Mouse (Mus musculus) hindbrain, embryonic 15.5 days (tissue): ENCODE data around the gene Atxn10. TPM values are rescaled to one million over a fixed set of nuclear protein-coding genes. Genes with fewer than 3 reads are reported as not detected.

ENCODE experiments used
- ATAC-seq: fragments of 200-750 bp; cut with Nextera tagmentation; 2 replicates; pipeline ENCODE4 v1.8.0; 2017; ENCODE audit warnings: low read depth, moderate number of reproducible peaks, moderate TSS enrichment; ENCODE audit not compliant: low FRiP score
- H3K27ac ChIP-seq: fragments of 300-500 bp; sonication (generic); replicated peaks from 2 replicates; pipeline ENCODE4 v1.5.1; 2015; ENCODE audit warnings: mild to moderate bottlenecking, inconsistent platforms
- H3K27me3 ChIP-seq: fragments of 300-500 bp; sonication (generic); 2 replicates; pipeline ENCODE4 v1.6.1; 2015; ENCODE audit warnings: control low read depth, inconsistent platforms
- H3K36me3 ChIP-seq: fragments of 300-500 bp; sonication (generic); 2 replicates; pipeline ENCODE4 v1.6.1; 2015; ENCODE audit warnings: control low read depth, inconsistent platforms
- H3K4me1 ChIP-seq: fragments of 300-500 bp; sonication (generic); replicated peaks from 2 replicates; pipeline ENCODE4 v1.6.1; 2015; ENCODE audit warnings: control low read depth, inconsistent platforms
- H3K4me2 ChIP-seq: fragments of 300-500 bp; sonication (generic); 2 replicates; pipeline ENCODE4 v1.6.1; 2015; ENCODE audit warnings: moderate library complexity, mild to moderate bottlenecking, inconsistent platforms
- H3K4me3 ChIP-seq: fragments of 300-500 bp; sonication (generic); 2 replicates; pipeline ENCODE4 v1.5.1; 2015; ENCODE audit warnings: mild to moderate bottlenecking, inconsistent platforms
- H3K9ac ChIP-seq: fragments of 300-500 bp; sonication (generic); 2 replicates; pipeline ENCODE4 v1.6.1; 2015; ENCODE audit warnings: inconsistent platforms
- H3K9me3 ChIP-seq: fragments of 300-500 bp; sonication (generic); 2 replicates; pipeline ENCODE4 v1.6.1; 2016; ENCODE audit warnings: control low read depth, inconsistent platforms
- WGBS: fragments of 180-500 bp; shearing (Covaris S2); methylation state at CpG from one replicate; pipeline ENCODE4 v1.1.7; 2015; 5-methylcytosine and 5-hydroxymethylcytosine counted together
- polyA plus RNA-seq: library from polyadenylated mRNA; unstranded; fragments of >200 nt; fragmentation: Nextera tagmentation; extraction: Ambion mirVana; gene quantifications from 2 replicates; pipeline ENCODE4 v1.2.1, GENCODE M21; 2015

Gene Atxn10
- 501 and 511 TPM in 2 replicates for polyA plus RNA-seq

GRCm38 (mm10) chr15:85335671-85336300 is at the start of gene Atxn10:
TSS of gene Atxn10 (plus strand) at chr15:85336245.
- Histone ChIP-seq H3K9me3 (no peaks in the 10 kb centered on the region), H3K27me3 (no peaks in the 10 kb centered on the region), H3K4me2 (peak within 1 kb of the TSS; percentile 67), H3K4me3 (peak within 1 kb of the TSS; percentile 67), H3K36me3 (no peaks in the 10 kb centered on the region), H3K27ac (peak within 1 kb of the TSS; percentile 97), H3K4me1 (peaks cover 31% of the 10 kb centered on the region), H3K9ac (peak within 1 kb of the TSS; percentile 78)
- WGBS = 11% methylated on average over 11 of the region's 19 CpGs
- no peak; the same call in 1 of the 2 replicates for ATAC-seq

GRCm38 (mm10) chr15:85294632-85295031 is 41.4 kb upstream of the Atxn10 start:
- Histone ChIP-seq H3K36me3 (no peaks in the 10 kb centered on the region), H3K27ac (no peak overlapping the region), H3K4me2 (no peak overlapping the region), H3K4me3 (no peak overlapping the region), H3K4me1 (peaks cover 26% of the 10 kb centered on the region), H3K9me3 (no peaks in the 10 kb centered on the region), H3K9ac (no peak overlapping the region), H3K27me3 (no peaks in the 10 kb centered on the region)
- no peak for ATAC-seq
- 81% methylated on average over 3 of the region's 3 CpGs for WGBS

GRCm38 (mm10) chr15:85295544-85295943 is 40.5 kb upstream of the Atxn10 start:
- ATAC-seq = no peak
- Histone ChIP-seq H3K36me3 (no peaks in the 10 kb centered on the region), H3K27ac (peak overlapping the region; percentile 69), H3K9me3 (no peaks in the 10 kb centered on the region), H3K9ac (no peak overlapping the region), H3K27me3 (no peaks in the 10 kb centered on the region), H3K4me2 (no peak overlapping the region), H3K4me3 (no peak overlapping the region), H3K4me1 (peaks cover 26% of the 10 kb centered on the region)
- WGBS = 39% methylated on average over 8 of the region's 8 CpGs

GRCm38 (mm10) chr15:85295977-85296376 is 40.1 kb upstream of the Atxn10 start:
- H3K9me3 ChIP-seq = no peaks in the 10 kb centered on the region
- peaks cover 26% of the 10 kb centered on the region for H3K4me1 ChIP-seq
- WGBS = 14% methylated on average over 2 of the region's 2 CpGs
- no peak overlapping the region for H3K9ac ChIP-seq
- H3K4me2 ChIP-seq = no peak overlapping the region
- no peaks in the 10 kb centered on the region for H3K27me3 ChIP-seq
- peak overlapping the region; percentile 69 for H3K27ac ChIP-seq
- no peak overlapping the region for H3K4me3 ChIP-seq
- H3K36me3 ChIP-seq = no peaks in the 10 kb centered on the region
- 0 out of 2 replicates have a peak, but pooled peaks have one; percentile 42 for ATAC-seq

GRCm38 (mm10) chr15:85296538-85296937 is 39.5 kb upstream of the Atxn10 start:
- H3K4me1 ChIP-seq = peaks cover 26% of the 10 kb centered on the region
- no peak overlapping the region for H3K4me3 ChIP-seq
- H3K36me3 ChIP-seq = no peaks in the 10 kb centered on the region
- H3K4me2 ChIP-seq = no peak overlapping the region
- no peak overlapping the region for H3K9ac ChIP-seq
- H3K9me3 ChIP-seq = no peaks in the 10 kb centered on the region
- H3K27ac ChIP-seq = no peak overlapping the region
- no peak for ATAC-seq
- WGBS = 72% methylated on average over 3 of the region's 3 CpGs
- no peaks in the 10 kb centered on the region for H3K27me3 ChIP-seq

- Histone ChIP-seq H3K27ac (no peak overlapping the region), H3K9me3 (no peaks in the 10 kb centered on the region), H3K36me3 (no peaks in the 10 kb centered on the region), H3K4me2 (no peak overlapping the region), H3K27me3 (no peaks in the 10 kb centered on the region), H3K9ac (no peak overlapping the region), H3K4me1 (peaks cover 26% of the 10 kb centered on the region), H3K4me3 (no peak overlapping the region)
- WGBS = 65% methylated on average over 17 of the region's 17 CpGs
- ATAC-seq = no peak
Observed at GRCm38 (mm10) chr15:85298167-85298781, 37.8 kb upstream of the Atxn10 start.

GRCm38 (mm10) chr15:85298946-85299345 is 37.1 kb upstream of the Atxn10 start:
- 87% methylated on average over 9 of the region's 9 CpGs for WGBS
- Histone ChIP-seq H3K4me3 (no peak overlapping the region), H3K27me3 (no peaks in the 10 kb centered on the region), H3K36me3 (no peaks in the 10 kb centered on the region), H3K4me1 (peaks cover 26% of the 10 kb centered on the region), H3K9ac (no peak overlapping the region), H3K4me2 (no peak overlapping the region), H3K27ac (no peak overlapping the region), H3K9me3 (no peaks in the 10 kb centered on the region)
- no peak for ATAC-seq

GRCm38 (mm10) chr15:85303241-85303640 is 32.8 kb upstream of the Atxn10 start:
- no peak overlapping the region for H3K27ac ChIP-seq
- 58% methylated on average over 4 of the region's 4 CpGs for WGBS
- no peak for ATAC-seq

GRCm38 (mm10) chr15:85303976-85304375 is 32.1 kb upstream of the Atxn10 start:
- Histone ChIP-seq H3K9ac (no peak overlapping the region), H3K4me2 (no peak overlapping the region), H3K27ac (no peak overlapping the region), H3K4me3 (no peak overlapping the region), H3K4me1 (no peaks in the 10 kb centered on the region), H3K9me3 (no peaks in the 10 kb centered on the region), H3K36me3 (no peaks in the 10 kb centered on the region), H3K27me3 (no peaks in the 10 kb centered on the region)
- WGBS = 86% methylated on average over 4 of the region's 4 CpGs
- no peak for ATAC-seq

More at GRCm38 (mm10) chr15:85303241-85303640, 32.8 kb upstream of the Atxn10 start:
- Histone ChIP-seq H3K27me3 (no peaks in the 10 kb centered on the region), H3K4me1 (peaks cover 2% of the 10 kb centered on the region), H3K9me3 (no peaks in the 10 kb centered on the region), H3K36me3 (no peaks in the 10 kb centered on the region), H3K4me3 (no peak overlapping the region), H3K9ac (no peak overlapping the region), H3K4me2 (no peak overlapping the region)

- Histone ChIP-seq H3K27me3 (no peaks in the 10 kb centered on the region), H3K4me1 (no peaks in the 10 kb centered on the region; the same call in 1 of the 2 replicates), H3K27ac (no peak overlapping the region), H3K9me3 (no peaks in the 10 kb centered on the region), H3K4me2 (no peak overlapping the region), H3K4me3 (no peak overlapping the region), H3K9ac (no peak overlapping the region), H3K36me3 (no peaks in the 10 kb centered on the region)
- ATAC-seq = no peak
- WGBS = 94% methylated on average over 2 of the region's 2 CpGs
Observed at GRCm38 (mm10) chr15:85307061-85307660, 28.9 kb upstream of the Atxn10 start.

GRCm38 (mm10) chr15:85311058-85311657 is 24.9 kb upstream of the Atxn10 start:
- Histone ChIP-seq H3K27ac (no peak overlapping the region), H3K4me1 (peaks cover 3% of the 10 kb centered on the region; the same call in 1 of the 2 replicates), H3K4me2 (no peak overlapping the region), H3K4me3 (no peak overlapping the region), H3K9me3 (no peaks in the 10 kb centered on the region), H3K36me3 (no peaks in the 10 kb centered on the region), H3K9ac (no peak overlapping the region), H3K27me3 (no peaks in the 10 kb centered on the region)
- 47% methylated on average over 10 of the region's 10 CpGs for WGBS
- ATAC-seq = no peak
